20 mouse cellular contexts compared by ENCODE assay signal in the genomic region with DNA sequence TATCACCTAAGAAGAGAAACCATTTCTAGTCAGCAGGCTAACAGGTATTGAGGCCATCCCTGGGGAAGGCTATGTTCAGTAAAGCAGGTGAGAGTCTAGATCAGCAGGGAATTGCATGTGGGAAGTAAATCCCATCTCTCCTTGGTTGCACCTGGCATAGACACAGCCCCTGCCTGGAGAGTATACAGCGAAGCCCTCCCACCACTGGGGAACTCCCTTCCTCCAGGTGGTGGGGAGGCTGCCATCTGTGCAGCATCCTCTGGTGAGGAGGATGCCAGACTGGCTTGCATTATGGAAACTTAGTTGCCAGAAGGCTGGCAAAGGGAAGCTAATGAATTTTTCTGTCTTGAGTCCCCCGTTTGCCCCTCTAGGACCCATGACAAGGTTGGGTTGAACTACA. TPM values are rescaled to one million over a fixed set of nuclear protein-coding genes. Genes with fewer than 3 reads are reported as not detected.
DNase-seq lines count a peak whose midpoint lies in the region; ATAC-seq lines count a peak whose summit lies in the region.
"Had no signal": no experiment of that assay in that cellular context is flagged by ENCODE, and none has a peak within 500 bp of the region (broad histone marks: within the 10 kb centered on the region; RNA-seq: fewer than 3 reads in every experiment).

No protein-coding gene starts in this region.

- peak; percentile 60 to 76 for DNase-seq in frontal cortex, postnatal 36 days (ENCODE audit: low spot score in 2 of 2)
- no peak for DNase-seq in frontal cortex, postnatal 14 days (ENCODE audit: low spot score in 2 of 2)
- peak; percentile 37 to 57 for DNase-seq in layer of hippocampus, postnatal 10 days (ENCODE audit: low spot score in 2 of 2)
- peak; percentile 62 to 67 for DNase-seq in right cerebral cortex, postnatal 10 days (ENCODE audit: low spot score in 2 of 2)
- no peak for DNase-seq in urinary bladder, postnatal 36 days (ENCODE audit: low spot score in 2 of 2)
- DNase-seq: cerebellum, adult 8-10 months; gastrocnemius, postnatal 10 days; heart, postnatal 10 days; kidney, adult 11 months; kidney, postnatal 25 days; lung, postnatal 10 days had no signal

- peaks cover 9% of the 10 kb centered on the region for H3K4me1 ChIP-seq in forebrain, embryonic 16.5 days (replicated peaks; ENCODE audit: control insufficient read depth, insufficient read depth, low read length)
- H3K4me1 ChIP-seq: hindbrain, embryonic 15.5 days; limb, embryonic 12.5 days; neural tube, embryonic 13.5 days had no signal

- peak; percentile 83 for ATAC-seq in forebrain, embryonic 16.5 days
- no peak for ATAC-seq in monocyte, adult 5-6 weeks (replicated peaks; ENCODE audit: insufficient number of reproducible peaks, low FRiP score, low TSS enrichment, poor library complexity, severe bottlenecking)

- no peaks in the 10 kb centered on the region for H3K9me3 ChIP-seq in forebrain, embryonic 16.5 days (ENCODE audit: control insufficient read depth, low read length)
- H3K9me3 ChIP-seq: hindbrain, embryonic 15.5 days; limb, embryonic 12.5 days; neural tube, embryonic 13.5 days had no signal

- H3K36me3 ChIP-seq in forebrain, embryonic 16.5 days (ENCODE audit: control insufficient read depth, insufficient read depth), result no peaks in the 10 kb centered on the region
- H3K36me3 ChIP-seq: G1E; hindbrain, embryonic 15.5 days; limb, embryonic 12.5 days; neural tube, embryonic 13.5 days had no signal

- H3K27ac ChIP-seq in forebrain, embryonic 16.5 days (ENCODE audit: low read length), result no peak overlapping the region
- H3K27ac ChIP-seq: hindbrain, embryonic 15.5 days; limb, embryonic 12.5 days; liver, embryonic 14.5 days; neural tube, embryonic 13.5 days had no signal

- WGBS in forebrain, embryonic 16.5 days, result 61% methylated on average over 2 of the region's 2 CpGs

- H3K27me3 ChIP-seq in forebrain, embryonic 16.5 days (replicated peaks; ENCODE audit: control insufficient read depth, insufficient read depth, low read length), result no peaks in the 10 kb centered on the region
- H3K27me3 ChIP-seq: hindbrain, embryonic 15.5 days; neural tube, embryonic 13.5 days had no signal

- H3K4me2 ChIP-seq in forebrain, embryonic 16.5 days (ENCODE audit: low read length), result no peak overlapping the region
- H3K4me2 ChIP-seq: hindbrain, embryonic 15.5 days; limb, embryonic 12.5 days; neural tube, embryonic 13.5 days had no signal

- no peak overlapping the region for H3K9ac ChIP-seq in forebrain, embryonic 16.5 days (replicated peaks; ENCODE audit: low read depth, low read length)
- H3K9ac ChIP-seq: hindbrain, embryonic 15.5 days; limb, embryonic 12.5 days; liver, embryonic 14.5 days; neural tube, embryonic 13.5 days had no signal

- H3K4me3 ChIP-seq in forebrain, embryonic 16.5 days (replicated peaks; ENCODE audit: low read length), result no peak overlapping the region
- H3K4me3 ChIP-seq: erythroblast, embryonic 14.5 days; hindbrain, embryonic 15.5 days; limb, embryonic 12.5 days; neural tube, embryonic 13.5 days had no signal

RNA-seq across cellular contexts. Expression of gene Wwc1, which starts 11.5 kb away (rescaled TPM):
- polyA plus RNA-seq in forebrain, embryonic 16.5 days (2015; fragmentation: Nextera tagmentation; extraction: Ambion mirVana), result 10.2 and 14.9 TPM in 2 replicates
- total RNA-seq in layer of hippocampus, postnatal 10 days (2021), result 100 to 1,000 TPM; 104 to 133 TPM
- total RNA-seq in monocyte, adult 5-6 weeks (2017), result 0.19 TPM in 1 of 3 replicates, not detected in the others
- total RNA-seq: megakaryocyte-erythroid progenitor cell, adult 5-6 weeks had no signal

Comparison
In these comparisons a context has a peak if more than half of its experiments do, and no peak if none do; other contexts are left out.
1. DNase-seq: peak in frontal cortex, postnatal 36 days (2 of 2), layer of hippocampus, postnatal 10 days (2 of 2) and right cerebral cortex, postnatal 10 days (2 of 2); none in frontal cortex, postnatal 14 days (0 of 2) and urinary bladder, postnatal 36 days (0 of 2).
2. RNA of gene Wwc1, which starts 11.5 kb away (total RNA-seq): 104 to 133 TPM in layer of hippocampus, postnatal 10 days; 0.19 TPM in monocyte, adult 5-6 weeks; every median in the first group is over 10 times any median in the second.